Comparison of ENCODE assay signal across 9 mouse cellular contexts in genomic region chr6:5633036-5633708, GRCm38 (mm10).
DNase-seq lines count a peak whose midpoint lies in the region; ATAC-seq and TF ChIP-seq lines count a peak whose summit lies in the region.
"Had no signal": no experiment of that assay in that cellular context is flagged by ENCODE, and none has a peak within 500 bp of the region (broad histone marks: within the 10 kb centered on the region; RNA-seq: fewer than 3 reads in every experiment).

No protein-coding gene starts in this region.

- no peak overlapping the region for H3K4me2 ChIP-seq in forebrain, postnatal 0 days (ENCODE audit: low read depth)
- H3K4me2 ChIP-seq: liver, embryonic 15.5 days had no signal

- 22% methylated on average over 10 of the region's 10 CpGs for WGBS in forebrain, postnatal 0 days
- WGBS in midbrain, embryonic 10.5 days: 27% methylated on average over 10 of the region's 10 CpGs
- 9% methylated on average over 10 of the region's 10 CpGs for WGBS in small intestine, adult 2 months

- no peak overlapping the region for H3K9ac ChIP-seq in forebrain, postnatal 0 days
- H3K9ac ChIP-seq: liver, embryonic 15.5 days had no signal

- ATAC-seq in forebrain, postnatal 0 days: peak; percentile 40

- no peak overlapping the region for H3K27ac ChIP-seq in forebrain, postnatal 0 days (ENCODE audit: low read depth, low read length)
- H3K27ac ChIP-seq in midbrain, embryonic 10.5 days (replicated peaks): no peak overlapping the region
- peak overlapping the region; percentile 49 for H3K27ac ChIP-seq in small intestine, adult 2 months (ENCODE audit: insufficient read depth, low read depth, low read length)
- H3K27ac ChIP-seq: liver, embryonic 15.5 days had no signal

- TF ChIP-seq CTCF in forebrain, postnatal 0 days (IDR thresholded peaks at IDR 0.05; ENCODE audit: low read depth): peak; percentile 78
- TF ChIP-seq CTCF in small intestine, adult 2 months (IDR thresholded peaks at IDR 0.05; ENCODE audit: extremely low read depth, insufficient read length, insufficient replicate concordance, low read depth, low read length): peak; percentile 80; the same call in 1 of the 2 replicates

- no peaks in the 10 kb centered on the region for H3K27me3 ChIP-seq in forebrain, postnatal 0 days (ENCODE audit: insufficient read depth, low read length)
- no peaks in the 10 kb centered on the region for H3K27me3 ChIP-seq in midbrain, embryonic 10.5 days (ENCODE audit: low read depth, poor library complexity, severe bottlenecking)
- no peaks in the 10 kb centered on the region for H3K27me3 ChIP-seq in small intestine, adult 2 months (ENCODE audit: control insufficient read depth, insufficient read depth, low read length)
- H3K27me3 ChIP-seq: liver, embryonic 15.5 days had no signal

- no peaks in the 10 kb centered on the region for H3K4me1 ChIP-seq in forebrain, postnatal 0 days (ENCODE audit: insufficient read depth)
- H3K4me1 ChIP-seq in midbrain, embryonic 10.5 days: no peaks in the 10 kb centered on the region
- no peaks in the 10 kb centered on the region for H3K4me1 ChIP-seq in small intestine, adult 2 months (ENCODE audit: control insufficient read depth, insufficient read depth, insufficient read length, low read length)
- H3K4me1 ChIP-seq: liver, embryonic 15.5 days had no signal

- no peak for TF ChIP-seq POLR2A in small intestine, adult 2 months (IDR thresholded peaks at IDR 0.05; ENCODE audit: low read depth, low read length)

- DNase-seq in gastrocnemius, adult 18-20 months (ENCODE audit: low spot score): peak; percentile 53
- no peak for DNase-seq in gastrocnemius, postnatal 25 days
- peak; percentile 51 to 64 for DNase-seq in cerebellum, adult 18-20 months
- peak; percentile 84 for DNase-seq in forebrain, postnatal 0 days
- peak; percentile 50 for DNase-seq in hindlimb bud, embryonic 11.5 days (ENCODE audit: extremely low spot score, low read depth, low spot score)
- peak; percentile 26 to 39 for DNase-seq in layer of hippocampus, postnatal 36 days
- DNase-seq in midbrain, embryonic 10.5 days (ENCODE audit: low spot score): peak; percentile 53

- H3K9me3 ChIP-seq in forebrain, postnatal 0 days (ENCODE audit: low read length): no peaks in the 10 kb centered on the region
- H3K9me3 ChIP-seq in midbrain, embryonic 10.5 days (replicated peaks): no peaks in the 10 kb centered on the region
- H3K9me3 ChIP-seq: liver, embryonic 15.5 days had no signal

- no peaks in the 10 kb centered on the region for H3K36me3 ChIP-seq in forebrain, postnatal 0 days (ENCODE audit: insufficient read depth)
- no peaks in the 10 kb centered on the region for H3K36me3 ChIP-seq in midbrain, embryonic 10.5 days
- H3K36me3 ChIP-seq in small intestine, adult 2 months (ENCODE audit: control insufficient read depth, insufficient read depth, low read length): no peaks in the 10 kb centered on the region
- H3K36me3 ChIP-seq: liver, embryonic 15.5 days had no signal

- no peak overlapping the region for H3K4me3 ChIP-seq in forebrain, postnatal 0 days (ENCODE audit: low read depth, low read length)
- H3K4me3 ChIP-seq in midbrain, embryonic 10.5 days: no peak overlapping the region
- no peak overlapping the region for H3K4me3 ChIP-seq in small intestine, adult 2 months (ENCODE audit: low read depth, low read length)
- H3K4me3 ChIP-seq: liver, embryonic 15.5 days had no signal
